Mouse (Mus musculus): Measurements from ENCODE around the gene Gm38431. TPM values are rescaled to one million over a fixed set of nuclear protein-coding genes. Genes with fewer than 3 reads are reported as not detected.

Gene Gm38431
- polyA plus RNA-seq, 1 experiment from 2014 or later = 1.3 TPM

GRCm38 (mm10) chr9:21034481-21035085 lies 57.2 kb downstream of the Gm38431 start:
- 2% methylated on average over 17 of the region's 17 CpGs for WGBS
- H3K4me2 ChIP-seq (replicated peaks) = no peak overlapping the region

DNA sequence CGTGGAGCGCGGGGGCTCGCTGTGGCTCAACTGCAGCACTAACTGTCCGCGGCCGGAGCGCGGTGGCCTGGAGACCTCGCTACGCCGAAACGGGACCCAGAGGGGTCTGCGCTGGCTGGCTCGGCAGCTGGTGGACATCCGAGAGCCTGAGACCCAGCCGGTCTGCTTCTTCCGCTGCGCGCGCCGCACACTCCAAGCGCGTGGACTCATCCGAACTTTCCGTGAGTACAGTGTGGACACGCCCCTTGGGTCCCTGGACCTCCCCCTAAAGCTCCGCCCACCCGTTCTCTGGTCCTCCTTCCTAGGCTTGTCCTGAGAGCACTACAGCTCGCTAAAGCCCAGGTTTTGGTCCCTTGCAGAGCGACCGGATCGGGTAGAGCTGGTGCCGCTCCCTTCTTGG lies 58.7 kb downstream of the Gm38431 start:
- peaks cover 73% of the 10 kb centered on the region for H3K4me1 ChIP-seq

More at GRCm38 (mm10) chr9:21034481-21035085, 57.2 kb downstream of the Gm38431 start:
- ATAC-seq (replicated peaks) = no peak
- no peak overlapping the region for H3K9ac ChIP-seq (replicated peaks)
- H3K27me3 ChIP-seq = peaks cover 90% of the 10 kb centered on the region
- no peaks in the 10 kb centered on the region for H3K36me3 ChIP-seq
- H3K27ac ChIP-seq (replicated peaks) = no peak overlapping the region
- H3K4me1 ChIP-seq = peaks cover 66% of the 10 kb centered on the region
- no peaks in the 10 kb centered on the region for H3K9me3 ChIP-seq
- no peak overlapping the region for H3K4me3 ChIP-seq

DNA sequence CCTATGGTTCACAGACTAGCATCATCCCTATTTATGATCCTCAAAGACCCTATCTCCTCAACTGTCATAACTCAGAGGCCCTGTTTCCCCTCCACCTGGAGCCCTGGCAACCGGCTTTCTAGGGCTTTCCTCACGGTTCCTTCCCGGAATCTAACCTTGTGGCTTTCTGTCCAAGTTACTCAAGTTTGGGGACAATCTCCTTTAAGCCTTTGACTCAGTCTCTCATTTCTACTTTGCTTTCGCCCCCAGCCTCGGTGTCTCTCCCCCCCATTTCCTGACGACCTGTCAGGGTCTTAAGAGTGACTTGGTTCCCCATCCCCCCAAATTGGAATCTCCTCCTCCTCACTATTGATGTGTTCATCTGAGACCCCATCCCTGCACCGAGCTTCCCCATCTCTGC lies 59.3 kb downstream of the Gm38431 start:
- peak overlapping the region; percentile 53 for H3K4me3 ChIP-seq
- WGBS = 1% methylated on average over 7 of the region's 7 CpGs
- no peaks in the 10 kb centered on the region for H3K9me3 ChIP-seq
- peaks cover 86% of the 10 kb centered on the region for H3K27me3 ChIP-seq
- no peaks in the 10 kb centered on the region for H3K36me3 ChIP-seq
- ATAC-seq (replicated peaks) = no peak
- peak overlapping the region; percentile 56; the same call in 1 of the 2 replicates for H3K9ac ChIP-seq (replicated peaks)
- H3K27ac ChIP-seq (replicated peaks) = no peak overlapping the region
- H3K4me2 ChIP-seq (replicated peaks) = peak overlapping the region; percentile 96
- peaks cover 69% of the 10 kb centered on the region for H3K4me1 ChIP-seq

More for the DNA sequence above, 58.7 kb downstream of the Gm38431 start:
- H3K27me3 ChIP-seq = peaks cover 92% of the 10 kb centered on the region
- peak overlapping the region; percentile 53 for H3K4me3 ChIP-seq
- no peaks in the 10 kb centered on the region for H3K36me3 ChIP-seq
- 0 out of 2 replicates have a peak, but pooled peaks have one; percentile 6 for ATAC-seq (replicated peaks)
- WGBS = 1% methylated on average over 34 of the region's 34 CpGs
- H3K4me2 ChIP-seq (replicated peaks) = peak overlapping the region; percentile 96
- no peak overlapping the region; the same call in 1 of the 2 replicates for H3K9ac ChIP-seq (replicated peaks)
- H3K9me3 ChIP-seq = no peaks in the 10 kb centered on the region
- no peak overlapping the region for H3K27ac ChIP-seq (replicated peaks)

- H3K4me1 ChIP-seq = peaks cover 63% of the 10 kb centered on the region
- WGBS = under 1% methylated on average over 35 of the region's 35 CpGs
Measured at GRCm38 (mm10) chr9:21031896-21032351, 59.9 kb downstream of the Gm38431 start, which contains the start of gene Icam5. Gene Icam5 (plus strand): TSS chr9:21032073.

DNA sequence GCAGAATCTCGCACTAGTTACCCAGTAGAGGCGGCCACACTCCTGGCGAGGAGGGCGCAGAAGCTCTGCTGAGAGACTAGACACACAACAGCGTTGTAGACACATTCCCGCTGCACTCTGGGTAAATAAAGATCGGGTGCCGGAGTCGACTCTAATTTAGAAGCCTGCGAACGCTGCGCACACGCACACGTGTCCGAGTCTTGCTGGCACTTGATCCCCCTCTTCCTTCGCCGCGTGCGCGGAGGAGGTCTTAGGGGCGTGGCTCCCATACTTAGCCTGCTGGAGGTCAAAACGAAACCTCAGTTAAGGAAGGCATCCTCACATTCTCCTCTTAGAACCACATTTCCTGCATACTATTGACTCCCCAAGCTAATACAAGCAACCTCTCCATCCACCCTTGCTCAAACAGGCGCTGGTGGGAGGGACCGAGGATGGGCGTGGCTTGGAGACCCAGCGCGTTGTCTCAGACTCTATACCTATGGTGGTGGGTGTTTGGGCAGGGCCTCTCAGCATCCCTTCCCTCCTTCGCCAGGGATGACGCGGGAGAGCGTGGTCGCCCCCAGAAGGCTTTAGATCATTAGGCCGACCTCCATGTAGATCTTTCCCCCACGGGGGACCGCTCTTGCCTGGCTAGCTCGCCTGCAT lies 60.4 kb downstream of the Gm38431 start:
- Histone ChIP-seq H3K27me3 (peaks cover 75% of the 10 kb centered on the region), H3K4me1 (peaks cover 58% of the 10 kb centered on the region), H3K9ac (replicated peaks) (peak overlapping the region; percentile 56), H3K4me3 (peak overlapping the region; percentile 53), H3K9me3 (no peaks in the 10 kb centered on the region), H3K36me3 (no peaks in the 10 kb centered on the region), H3K4me2 (replicated peaks) (peak overlapping the region; percentile 96), H3K27ac (replicated peaks) (peak overlapping the region; percentile 20; the same call in 1 of the 2 replicates)
- ATAC-seq (replicated peaks) = peak; percentile 65
- WGBS = under 1% methylated on average over 36 of the region's 36 CpGs

More at GRCm38 (mm10) chr9:21031896-21032351, 59.9 kb downstream of the Gm38431 start, which contains the start of gene Icam5:
- Histone ChIP-seq H3K27ac (replicated peaks) (peak within 1 kb of the TSS; percentile 20; the same call in 1 of the 2 replicates), H3K4me2 (replicated peaks) (peak within 1 kb of the TSS; percentile 96), H3K4me3 (peak within 1 kb of the TSS; percentile 53), H3K36me3 (no peaks in the 10 kb centered on the region), H3K27me3 (peaks cover 81% of the 10 kb centered on the region), H3K9me3 (no peaks in the 10 kb centered on the region), H3K9ac (replicated peaks) (peak within 1 kb of the TSS; percentile 56)
- ATAC-seq (replicated peaks) = peak; percentile 42

GRCm38 (mm10) chr9:21030781-21031250 lies 61.0 kb downstream of the Gm38431 start:
- 0 out of 2 replicates have a peak overlapping the region, but pooled peaks have one; percentile 56 for H3K9ac ChIP-seq (replicated peaks)
- no peak overlapping the region for H3K27ac ChIP-seq (replicated peaks)
- WGBS = under 1% methylated on average over 13 of the region's 13 CpGs
- peak; percentile 55 for ATAC-seq (replicated peaks)
- peak overlapping the region; percentile 53 for H3K4me3 ChIP-seq
- H3K4me2 ChIP-seq (replicated peaks) = peak overlapping the region; percentile 96
- H3K9me3 ChIP-seq = no peaks in the 10 kb centered on the region
- H3K27me3 ChIP-seq = peaks cover 70% of the 10 kb centered on the region
- H3K36me3 ChIP-seq = no peaks in the 10 kb centered on the region
- peaks cover 54% of the 10 kb centered on the region for H3K4me1 ChIP-seq

DNA sequence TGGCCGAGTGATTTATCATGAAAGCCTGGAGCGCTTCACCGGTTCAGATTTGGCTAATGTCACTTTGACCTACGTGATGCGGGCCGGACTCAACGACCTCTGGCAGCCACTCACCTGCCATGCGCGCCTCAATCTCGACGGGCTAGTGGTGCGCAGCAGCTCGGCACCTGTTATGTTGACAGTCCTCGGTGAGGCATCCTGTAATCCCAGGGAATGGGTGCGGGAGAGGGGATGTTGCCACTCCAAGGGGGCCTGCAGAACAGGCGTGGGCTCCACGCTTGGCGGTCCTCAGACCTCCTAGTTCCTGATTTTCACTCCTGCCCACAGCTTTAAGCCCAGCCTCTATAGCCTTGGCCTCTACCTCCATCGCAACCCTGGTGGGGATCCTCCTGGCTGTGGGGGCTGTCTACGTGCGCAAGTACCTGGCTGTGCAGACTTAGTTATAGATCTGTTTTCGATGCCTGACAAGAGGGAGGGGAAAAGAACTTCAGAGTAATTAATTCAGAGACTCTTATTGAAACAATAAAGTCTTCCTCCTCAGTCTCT lies 61.7 kb downstream of the Gm38431 start:
- Histone ChIP-seq H3K27ac (replicated peaks) (no peak overlapping the region), H3K4me2 (replicated peaks) (0 out of 2 replicates have a peak overlapping the region, but pooled peaks have one; percentile 96), H3K36me3 (no peaks in the 10 kb centered on the region), H3K4me3 (no peak overlapping the region), H3K9me3 (no peaks in the 10 kb centered on the region), H3K9ac (replicated peaks) (no peak overlapping the region), H3K27me3 (peaks cover 67% of the 10 kb centered on the region), H3K4me1 (peaks cover 50% of the 10 kb centered on the region)
- 17% methylated on average over 22 of the region's 22 CpGs for WGBS
- no peak for ATAC-seq (replicated peaks)

- Histone ChIP-seq H3K4me1 (peaks cover 47% of the 10 kb centered on the region), H3K36me3 (no peaks in the 10 kb centered on the region), H3K27me3 (peaks cover 60% of the 10 kb centered on the region), H3K27ac (replicated peaks) (no peak within 1 kb of the TSS), H3K4me3 (peak within 1 kb of the TSS; percentile 9), H3K9ac (replicated peaks) (no peak within 1 kb of the TSS), H3K4me2 (replicated peaks) (peak within 1 kb of the TSS; percentile 44), H3K9me3 (no peaks in the 10 kb centered on the region)
- WGBS = 2% methylated on average over 37 of the region's 37 CpGs
- ATAC-seq (replicated peaks) = no peak
Measured at GRCm38 (mm10) chr9:21029291-21030054, 62.3 kb downstream of the Gm38431 start, which contains the start of gene Icam4. Gene Icam4 (plus strand): TSS chr9:21029373.

- 74% methylated on average over 6 of the region's 6 CpGs for WGBS
- Histone ChIP-seq H3K27me3 (peaks cover 53% of the 10 kb centered on the region), H3K4me2 (replicated peaks) (no peak overlapping the region), H3K36me3 (no peaks in the 10 kb centered on the region), H3K4me1 (peaks cover 46% of the 10 kb centered on the region), H3K9ac (replicated peaks) (no peak overlapping the region), H3K9me3 (no peaks in the 10 kb centered on the region), H3K27ac (replicated peaks) (no peak overlapping the region), H3K4me3 (no peak overlapping the region)
- no peak for ATAC-seq (replicated peaks)
Measured at GRCm38 (mm10) chr9:21028560-21029110, 63.2 kb downstream of the Gm38431 start.

GRCm38 (mm10) chr9:21027774-21028290 lies 64.0 kb downstream of the Gm38431 start:
- no peak for ATAC-seq (replicated peaks)
- H3K9me3 ChIP-seq = no peaks in the 10 kb centered on the region
- H3K36me3 ChIP-seq = no peaks in the 10 kb centered on the region
- no peak overlapping the region for H3K4me3 ChIP-seq
- H3K9ac ChIP-seq (replicated peaks) = no peak overlapping the region
- H3K4me2 ChIP-seq (replicated peaks) = no peak overlapping the region
- peaks cover 45% of the 10 kb centered on the region for H3K27me3 ChIP-seq
- H3K4me1 ChIP-seq = peaks cover 38% of the 10 kb centered on the region
- 54% methylated on average over 8 of the region's 8 CpGs for WGBS
- H3K27ac ChIP-seq (replicated peaks) = no peak overlapping the region

DNA sequence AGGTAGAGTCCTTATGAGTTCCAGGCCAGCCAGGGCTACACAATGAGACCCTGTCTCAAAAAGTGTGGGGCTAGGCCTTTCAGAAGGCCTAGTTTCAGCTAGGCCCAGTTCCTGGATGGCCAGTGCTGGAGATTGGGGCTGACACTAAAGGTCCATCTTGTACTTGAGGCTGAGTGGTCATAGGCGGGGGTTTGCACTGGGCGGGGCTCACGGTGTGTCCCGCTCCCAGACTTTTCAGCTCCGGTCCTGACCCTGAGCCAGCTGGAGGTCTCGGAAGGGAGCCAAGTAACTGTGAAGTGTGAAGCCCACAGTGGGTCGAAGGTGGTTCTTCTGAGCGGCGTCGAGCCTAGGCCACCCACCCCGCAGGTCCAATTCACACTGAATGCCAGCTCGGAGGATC lies 64.9 kb downstream of the Gm38431 start:
- Histone ChIP-seq H3K27ac (replicated peaks) (no peak overlapping the region), H3K9me3 (no peaks in the 10 kb centered on the region), H3K27me3 (peaks cover 35% of the 10 kb centered on the region), H3K9ac (replicated peaks) (no peak overlapping the region), H3K4me1 (peaks cover 28% of the 10 kb centered on the region), H3K4me2 (replicated peaks) (no peak overlapping the region), H3K4me3 (no peak overlapping the region), H3K36me3 (no peaks in the 10 kb centered on the region)
- ATAC-seq (replicated peaks) = no peak
- WGBS = 85% methylated on average over 12 of the region's 12 CpGs

Data from forebrain, embryonic 15.5 days (tissue).